Mouse (Mus musculus): ENCODE measurements around the gene Rps28.
A peak's percentile ranks its signal among the peaks of the same experiment; 100 is the strongest.

Rps28 gene

DNA sequence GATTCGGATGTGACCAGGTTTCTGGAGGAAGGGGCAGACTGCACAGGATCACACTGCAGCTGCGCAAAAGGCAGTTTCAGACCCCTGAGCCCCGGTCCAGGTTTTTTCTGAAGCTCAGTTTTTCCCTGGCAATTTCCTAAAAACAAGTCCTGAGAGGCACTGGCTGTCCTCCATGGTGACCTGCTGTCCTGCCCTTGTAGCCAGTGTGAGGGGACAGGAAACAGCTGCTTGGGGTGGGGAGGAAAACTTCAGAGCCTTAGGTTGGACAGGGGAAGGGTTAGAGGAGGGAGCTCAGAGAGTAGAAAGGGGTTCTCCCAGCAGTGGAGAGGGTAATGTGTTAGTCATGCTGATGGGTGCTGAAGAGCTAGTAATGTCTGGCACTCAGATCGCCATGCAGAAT lies 11.4 kb downstream of the Rps28 start:
- peak; percentile 63 to 80 for DNase-seq (ENCODE audit: inconsistent age in 2 of 2, low spot score in 1 of 2)

DNA sequence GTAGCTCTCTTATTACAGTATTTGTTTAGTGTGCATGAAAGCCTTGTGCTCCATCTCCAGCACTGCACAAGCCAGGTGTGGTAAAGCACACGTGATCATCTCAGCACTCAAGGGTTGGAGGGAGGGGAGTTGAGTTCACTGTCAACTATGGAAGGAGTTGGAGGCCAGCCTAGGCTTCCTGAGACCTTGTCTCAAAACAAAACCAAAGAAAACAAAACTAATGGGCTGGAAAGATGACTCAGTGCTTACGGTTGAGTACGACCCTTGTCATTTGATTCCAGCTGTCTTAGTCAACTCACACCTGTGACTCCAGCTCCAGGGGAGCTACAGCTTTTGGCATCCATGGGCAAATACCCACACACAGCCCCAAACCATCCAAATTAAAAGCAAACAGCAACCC lies 11.9 kb downstream of the Rps28 start:
- DNase-seq (ENCODE audit: inconsistent age in 2 of 2, low spot score in 1 of 2): peak; percentile 38 to 71

DNA sequence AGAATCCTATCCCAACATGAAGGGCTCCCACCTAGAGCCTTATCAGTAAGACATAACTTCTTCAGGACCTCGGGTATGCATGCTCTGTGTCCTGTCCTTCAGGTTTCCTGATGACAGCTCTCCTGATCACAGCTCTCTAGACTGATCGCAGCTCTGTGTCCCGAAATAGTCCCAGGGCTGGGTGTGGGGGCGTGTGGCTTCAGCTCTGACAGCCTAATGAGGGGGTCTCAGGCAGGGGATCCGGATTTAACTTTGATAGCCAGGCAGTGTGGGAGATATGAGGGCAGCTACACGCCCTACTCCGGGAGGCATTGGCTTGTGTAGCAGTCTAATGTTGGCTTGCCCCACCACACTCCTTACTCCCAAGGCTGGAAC lies 13.2 kb downstream of the Rps28 start:
- DNase-seq (ENCODE audit: inconsistent age in 2 of 2, low spot score in 1 of 2): peak; percentile 52 to 86

DNA sequence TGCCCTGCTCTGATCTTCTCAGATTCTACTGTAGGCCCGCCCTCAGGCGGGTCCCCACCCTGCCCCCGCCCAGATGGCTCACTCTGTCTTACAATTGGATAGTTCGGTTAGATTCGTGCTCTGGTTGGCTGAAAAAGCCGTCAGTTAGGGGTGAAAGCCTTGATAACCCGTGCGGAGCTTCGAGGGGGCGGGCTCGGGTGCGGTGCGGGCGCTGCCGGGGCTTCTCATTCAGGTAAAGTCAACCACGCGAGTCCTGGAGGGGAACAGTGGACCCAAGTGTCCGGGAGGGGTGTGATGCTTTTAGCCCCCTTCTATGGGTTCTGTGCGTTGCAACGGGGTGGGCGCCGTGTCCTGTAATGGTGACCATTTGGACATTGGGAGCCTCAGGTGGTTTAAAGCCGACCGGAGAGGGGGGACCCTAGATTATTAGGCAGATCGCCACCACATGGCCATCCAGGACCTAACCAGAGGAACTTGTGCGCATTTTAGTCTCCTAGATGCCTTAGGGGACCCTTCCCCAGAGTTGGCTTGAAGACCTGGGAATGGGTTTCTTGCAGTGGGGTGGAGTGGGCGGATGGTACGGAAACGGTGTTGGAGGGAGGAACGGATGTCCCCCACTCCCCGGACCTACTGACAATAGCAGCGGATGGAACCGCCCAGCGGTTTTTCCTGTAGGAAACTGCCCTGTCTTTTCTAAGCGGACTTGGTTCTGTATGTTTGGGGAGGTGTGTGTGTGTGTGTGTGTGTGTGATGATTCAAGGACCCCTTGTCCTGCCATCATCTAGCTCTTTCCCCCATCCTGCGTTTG lies 13.8 kb downstream of the Rps28 start, which contains the start of gene Kank3:
Kank3 (plus strand) TSS at position 186 of the 808 bp plus-strand sequence.
- peak; percentile 93 to 99 for DNase-seq (ENCODE audit: inconsistent age in 2 of 2, low spot score in 1 of 2)

DNA sequence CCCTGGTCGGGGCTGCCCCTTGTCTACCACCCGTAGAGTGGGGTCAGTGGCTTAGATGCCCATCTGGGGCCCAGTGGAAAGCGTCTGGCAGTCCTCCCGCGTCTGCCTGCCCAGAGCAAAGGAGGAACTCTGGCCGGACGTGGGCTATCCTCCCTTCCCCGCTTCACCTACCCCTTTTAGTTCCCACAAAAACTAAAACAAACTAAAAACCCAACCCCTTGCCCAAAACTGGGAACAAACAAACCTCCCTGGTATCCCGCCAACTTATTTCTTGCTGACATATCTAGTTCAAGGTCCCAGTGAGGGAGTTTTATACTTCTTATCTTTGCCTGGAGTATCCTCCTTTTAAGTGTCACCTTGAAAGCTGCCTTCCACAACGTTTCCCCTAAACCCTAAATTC lies 16.2 kb downstream of the Rps28 start:
- peak; percentile 50 to 90 for DNase-seq (ENCODE audit: inconsistent age in 2 of 2, low spot score in 1 of 2)

DNA sequence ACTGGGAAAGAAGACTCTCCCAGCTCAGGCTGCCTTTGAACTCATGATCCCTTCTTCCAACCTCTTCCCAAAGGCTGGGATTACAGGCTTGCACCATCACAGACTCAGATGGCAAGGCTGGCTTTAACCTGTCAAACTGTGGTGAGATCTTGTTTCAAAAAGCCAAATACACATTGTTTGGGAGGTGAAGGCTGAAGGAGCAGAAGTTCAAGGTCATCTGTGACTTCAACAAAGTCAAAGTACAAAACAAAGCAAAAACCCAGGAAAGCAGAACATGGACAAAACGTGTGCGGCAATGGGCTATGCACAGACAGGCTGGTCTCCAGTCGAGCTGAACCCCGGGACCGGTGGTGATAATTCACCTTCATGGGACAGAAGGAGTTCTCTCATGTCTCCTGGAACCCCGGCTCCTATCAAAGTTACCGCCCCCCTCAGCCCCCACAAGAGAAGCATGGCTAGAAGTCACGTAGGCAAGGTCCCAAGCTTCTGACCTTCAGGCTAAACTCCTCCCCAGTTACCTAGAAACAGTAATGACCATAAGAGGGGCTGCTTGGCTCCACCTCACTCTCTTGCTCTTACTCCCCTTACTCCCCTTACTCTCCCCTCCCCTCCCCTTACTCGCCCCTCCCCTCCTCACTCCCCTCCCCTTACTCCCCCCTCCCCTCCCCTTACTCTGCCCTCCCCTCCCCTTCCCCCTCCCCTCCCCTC lies 17.0 kb downstream of the Rps28 start:
- DNase-seq (ENCODE audit: inconsistent age in 2 of 2, low spot score in 1 of 2): peak; percentile 35 to 78

DNA sequence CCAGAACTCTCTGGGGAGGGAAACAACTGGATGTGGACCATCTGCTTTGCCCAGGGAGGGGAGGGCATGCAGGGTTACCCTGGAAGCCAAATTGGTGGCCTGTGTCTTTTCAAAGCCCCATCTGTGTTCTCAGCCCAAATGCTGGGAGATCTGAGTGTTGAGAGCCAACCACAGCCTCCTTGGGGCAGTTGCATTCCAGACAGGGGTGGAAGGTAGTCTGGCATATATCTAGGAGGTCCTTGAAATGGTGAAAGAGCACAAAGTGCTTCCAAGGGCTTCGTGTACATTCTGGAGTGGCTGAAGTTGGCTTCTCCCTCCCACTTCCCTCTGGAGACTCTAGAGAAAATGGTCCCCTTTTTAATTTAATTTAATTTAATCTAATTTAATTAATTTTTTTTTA lies 19.6 kb downstream of the Rps28 start:
- DNase-seq (ENCODE audit: inconsistent age in 2 of 2, low spot score in 1 of 2): no peak

DNA sequence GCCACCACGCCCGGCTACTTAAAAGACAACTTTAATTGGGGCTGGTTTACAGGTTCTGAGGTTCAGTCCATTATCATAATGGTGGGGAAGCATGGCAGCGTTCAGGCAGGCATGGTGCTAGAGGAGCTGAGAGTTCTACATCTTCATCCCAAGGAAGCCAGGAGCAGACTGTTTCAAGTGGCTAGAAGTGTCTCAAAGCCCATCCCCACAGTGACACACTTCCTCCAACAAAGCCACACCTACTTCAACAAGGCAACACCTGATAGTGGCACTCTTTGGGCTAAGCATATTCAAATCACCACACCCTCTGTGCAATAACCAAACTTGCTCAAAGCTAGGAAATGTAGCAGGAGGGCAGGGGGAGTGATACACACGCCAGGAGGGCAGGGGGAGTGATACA lies 20.2 kb downstream of the Rps28 start:
- no peak for DNase-seq (ENCODE audit: inconsistent age in 2 of 2, low spot score in 1 of 2)

DNA sequence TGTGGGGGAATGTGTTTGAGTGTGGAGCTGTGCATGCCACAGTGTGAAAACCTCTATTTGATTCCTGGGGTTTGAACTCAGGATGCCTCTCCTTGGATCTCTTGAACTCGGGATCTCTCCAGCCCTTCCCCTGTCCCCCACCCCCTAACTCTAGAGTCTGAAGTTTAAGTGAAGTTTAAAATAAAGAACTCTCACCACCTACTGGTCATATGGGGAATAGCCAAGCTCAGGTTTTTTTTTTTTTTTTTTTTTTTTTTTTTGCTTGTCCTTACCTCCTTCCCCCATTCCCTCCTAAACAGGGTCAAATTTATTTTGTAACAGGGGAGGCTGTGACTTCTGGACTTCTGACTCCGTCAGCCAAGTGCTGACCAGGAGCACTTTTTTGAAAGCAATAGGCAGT lies 22.1 kb downstream of the Rps28 start:
- peak in 1 of 2 experiments; percentile 39 for DNase-seq (ENCODE audit: inconsistent age in 2 of 2, low spot score in 1 of 2)

DNA sequence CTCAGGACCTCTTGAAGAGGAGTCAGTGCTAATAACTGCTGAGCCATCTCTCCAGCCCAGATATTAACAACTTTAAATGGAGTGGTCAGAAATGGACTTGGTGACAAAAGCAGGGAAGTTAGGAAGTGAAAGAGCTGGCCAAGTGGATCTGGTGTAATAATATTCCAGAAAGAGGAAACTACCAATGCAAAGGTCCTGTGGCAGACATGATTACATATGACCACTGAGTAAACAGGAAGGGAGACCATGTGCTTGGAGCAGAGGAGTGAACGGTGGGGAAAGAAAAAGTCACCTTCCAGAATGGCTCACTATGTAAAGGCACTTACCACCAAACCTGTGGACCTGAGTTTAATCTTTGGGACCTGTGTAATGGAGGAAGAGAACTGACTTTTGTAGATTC lies 25.1 kb downstream of the Rps28 start:
- no peak for DNase-seq (ENCODE audit: inconsistent age in 2 of 2, low spot score in 1 of 2)

DNA sequence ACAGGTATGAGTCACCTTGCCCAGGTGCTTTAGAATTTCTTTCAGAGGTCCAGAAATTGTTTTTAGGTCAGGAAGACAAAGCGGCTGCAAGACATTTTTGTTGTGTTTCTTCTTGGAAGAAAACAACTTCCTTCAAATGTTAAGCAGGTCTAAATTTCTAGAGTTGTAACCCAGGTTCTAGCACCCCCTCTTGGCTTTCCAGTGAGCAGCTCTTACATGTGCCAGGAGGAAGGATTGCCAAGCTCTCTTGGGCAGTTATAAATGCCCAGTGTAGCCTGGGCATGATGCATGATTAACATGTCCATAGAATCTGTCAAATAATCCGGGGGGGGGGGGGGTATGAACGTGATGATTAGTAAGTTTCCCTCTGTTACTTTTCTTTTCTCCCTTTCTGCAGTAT lies 26.1 kb downstream of the Rps28 start:
- peak in 1 of 2 experiments; percentile 76 for DNase-seq (ENCODE audit: inconsistent age in 2 of 2, low spot score in 1 of 2)

DNA sequence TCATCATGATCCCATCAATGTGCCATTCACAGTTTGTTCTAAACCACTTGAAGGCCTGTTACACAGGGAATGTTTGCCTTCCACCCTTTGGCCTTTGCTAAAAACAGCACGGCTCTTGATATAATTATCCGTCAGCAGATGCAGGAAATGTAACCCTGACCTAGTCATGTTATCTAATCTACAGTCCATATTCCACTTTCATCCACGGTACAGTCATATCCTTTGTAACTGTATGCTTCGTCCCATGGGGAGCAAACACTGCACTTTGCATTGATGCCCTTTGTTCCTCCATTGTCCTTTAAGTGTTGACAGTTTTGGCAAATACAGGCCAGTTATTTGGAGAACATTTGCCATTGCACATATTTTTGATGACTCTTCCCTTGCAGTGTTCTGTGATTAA lies 35.6 kb downstream of the Rps28 start:
- peak in 1 of 2 experiments; percentile 71 for DNase-seq (ENCODE audit: inconsistent age in 2 of 2, low spot score in 1 of 2)

DNA sequence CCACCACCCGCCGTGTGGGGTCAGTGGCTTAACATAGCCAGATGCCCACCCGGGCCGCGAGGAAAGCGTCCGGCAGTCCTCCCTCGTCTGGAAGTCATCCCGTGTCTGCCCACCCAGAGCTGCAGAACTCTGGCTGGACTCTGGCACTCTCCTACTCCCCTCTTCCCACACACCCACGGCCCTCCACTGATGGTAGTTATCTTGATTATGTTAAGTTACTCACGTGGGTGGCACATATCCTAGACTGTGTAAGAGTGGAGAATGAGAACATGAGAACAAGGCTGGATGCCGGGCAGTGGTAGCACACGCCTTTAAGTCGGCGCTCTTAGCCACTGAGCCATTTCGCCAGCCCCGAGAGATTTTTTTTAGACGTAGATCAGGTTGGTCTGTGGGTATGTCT lies 38.0 kb downstream of the Rps28 start:
- no peak for DNase-seq (ENCODE audit: inconsistent age in 2 of 2, low spot score in 1 of 2)

DNA sequence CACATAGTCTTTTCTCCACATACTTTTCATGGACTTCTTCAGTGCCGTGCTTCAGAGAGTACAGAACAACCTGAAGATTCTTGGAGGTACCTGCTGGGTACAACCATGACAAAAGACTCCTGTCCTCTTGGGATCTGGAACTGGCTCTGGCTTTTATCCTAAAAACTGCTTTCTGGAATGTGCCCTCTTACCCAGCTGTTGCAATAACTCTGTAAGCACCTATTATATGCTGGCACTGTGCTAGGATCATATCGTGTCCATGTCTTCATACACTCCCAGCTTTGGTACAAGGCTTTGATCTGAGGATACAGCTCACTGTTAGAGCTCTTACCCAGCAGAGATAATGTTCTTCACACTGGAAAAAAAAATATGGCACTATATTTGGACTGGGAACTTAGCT lies 39.4 kb downstream of the Rps28 start:
- peak in 1 of 2 experiments; percentile 42 for DNase-seq (ENCODE audit: inconsistent age in 2 of 2, low spot score in 1 of 2)

DNA sequence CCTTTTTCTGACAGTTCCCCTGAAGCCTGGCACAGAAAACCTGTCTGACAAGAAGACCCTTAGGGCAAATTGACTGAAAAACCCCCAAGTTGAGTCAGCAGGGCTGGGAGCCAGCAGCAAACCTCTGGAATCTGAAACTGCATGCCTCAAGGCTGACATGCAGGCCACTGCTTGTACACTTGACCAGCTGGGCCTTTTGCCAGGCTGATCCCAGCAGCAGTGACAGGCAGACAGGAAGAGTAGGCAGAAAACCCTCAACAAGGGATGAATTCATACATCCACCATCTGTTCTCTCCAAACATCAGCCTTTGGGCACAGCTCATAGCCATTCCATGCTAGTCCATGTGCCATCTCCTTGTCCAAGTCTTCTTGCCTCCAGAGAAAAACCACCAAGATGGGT lies 41.0 kb downstream of the Rps28 start:
- peak; percentile 93 to 95 for DNase-seq (ENCODE audit: inconsistent age in 2 of 2, low spot score in 1 of 2)

DNA sequence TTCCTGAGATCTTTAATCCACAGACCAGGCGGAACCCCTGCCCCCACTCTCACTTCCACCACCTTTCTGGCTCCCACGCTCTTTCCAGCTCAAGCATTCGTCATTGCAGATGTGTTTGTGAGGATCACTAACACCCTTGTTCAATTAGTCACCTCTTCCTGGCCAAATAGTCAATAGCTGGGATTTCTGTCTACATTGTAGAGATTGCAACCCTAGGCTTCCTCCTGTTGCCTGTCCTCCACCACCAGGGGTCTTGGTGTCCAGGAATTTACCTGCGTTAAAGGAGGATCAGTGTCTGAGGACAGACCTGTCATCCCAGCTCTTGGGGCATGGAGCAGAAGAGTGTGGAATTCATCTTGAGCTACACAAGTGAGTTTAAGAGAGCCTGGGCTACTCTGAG lies 42.3 kb downstream of the Rps28 start:
- DNase-seq (ENCODE audit: inconsistent age in 2 of 2, low spot score in 1 of 2): no peak

DNA sequence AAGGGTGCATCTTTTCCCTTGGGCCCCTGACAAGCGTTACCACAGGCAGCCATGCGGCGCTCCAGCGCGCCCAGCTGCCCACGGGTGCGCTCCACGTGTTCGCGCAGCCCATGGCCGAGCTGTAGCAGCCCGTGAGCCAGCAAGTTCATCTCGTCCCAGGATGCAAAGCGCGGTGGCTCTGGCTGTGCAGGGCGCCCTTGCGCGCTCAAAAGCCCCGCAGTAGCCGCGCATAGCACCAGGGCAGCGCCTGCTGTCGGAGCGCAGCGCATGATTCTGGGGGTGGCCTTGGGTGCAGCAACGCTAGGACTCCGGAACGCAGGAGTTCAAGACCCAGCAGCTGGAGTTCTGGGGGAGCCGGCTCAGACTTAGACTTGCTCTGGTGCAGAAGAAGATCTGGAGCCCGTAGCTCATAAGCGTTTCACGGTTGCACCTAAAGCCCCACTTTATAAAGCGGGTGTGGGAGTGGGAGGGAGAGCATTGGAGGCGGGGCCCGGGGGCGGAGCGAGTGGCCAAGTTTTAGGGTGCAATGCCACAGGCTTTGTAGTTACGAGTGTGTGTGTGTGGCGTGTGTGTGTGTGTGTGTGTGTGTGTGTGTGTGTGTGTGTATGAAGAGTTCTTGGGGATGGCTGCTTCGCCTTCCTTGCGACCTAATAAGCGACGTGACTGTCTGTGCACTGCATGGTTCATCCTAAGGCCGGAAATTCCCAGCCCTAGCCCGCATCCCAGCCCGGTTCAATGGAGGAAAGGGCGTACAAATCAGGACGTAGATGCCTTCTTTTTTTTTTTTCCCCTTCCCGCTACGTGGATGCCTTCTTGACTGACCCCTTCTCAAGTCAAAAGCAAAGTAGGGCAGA lies 43.0 kb downstream of the Rps28 start, which contains the start of gene Angptl4:
Angptl4 (minus strand) TSS at position 707 of the 854 bp plus-strand sequence.
- peak; percentile 89 to 94 for DNase-seq (ENCODE audit: inconsistent age in 2 of 2, low spot score in 1 of 2)

DNA sequence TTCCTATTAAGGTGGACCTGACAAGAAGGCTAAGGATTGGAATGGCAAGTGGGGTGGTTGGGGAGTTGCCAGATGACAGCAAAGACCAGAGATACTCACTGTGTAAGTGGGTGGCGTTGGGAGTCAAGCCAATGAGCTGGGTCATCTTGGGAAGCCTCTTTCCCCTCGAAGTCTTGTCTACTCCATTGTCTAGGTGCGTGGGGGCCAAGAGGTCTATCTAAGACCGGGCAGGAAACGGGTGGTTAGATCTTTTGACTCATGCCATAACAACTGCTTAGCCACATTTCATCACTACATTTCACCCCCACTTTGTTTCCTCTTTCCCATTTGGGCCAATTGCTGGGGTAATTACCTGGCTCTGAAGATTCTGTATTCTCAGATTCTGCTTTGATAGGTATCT lies 43.9 kb downstream of the Rps28 start:
- peak; percentile 63 to 76 for DNase-seq (ENCODE audit: inconsistent age in 2 of 2, low spot score in 1 of 2)

DNA sequence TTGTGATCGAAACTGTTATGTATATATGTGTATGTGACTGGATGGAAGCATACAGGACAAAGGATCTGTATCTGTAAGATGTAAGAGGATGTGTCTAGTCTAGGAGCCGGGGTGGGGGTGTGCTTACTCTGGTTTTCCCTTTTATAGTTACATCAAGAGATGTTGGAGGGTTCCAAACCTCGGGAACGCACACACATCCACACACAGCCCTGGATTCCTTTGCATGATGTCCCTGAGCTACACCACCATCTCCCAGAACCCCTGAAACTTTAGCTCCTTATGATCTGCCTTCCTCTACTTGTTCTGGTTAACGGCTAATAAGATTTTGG lies 44.4 kb downstream of the Rps28 start:
- peak in 1 of 2 experiments; percentile 58 for DNase-seq (ENCODE audit: inconsistent age in 2 of 2, low spot score in 1 of 2)

DNA sequence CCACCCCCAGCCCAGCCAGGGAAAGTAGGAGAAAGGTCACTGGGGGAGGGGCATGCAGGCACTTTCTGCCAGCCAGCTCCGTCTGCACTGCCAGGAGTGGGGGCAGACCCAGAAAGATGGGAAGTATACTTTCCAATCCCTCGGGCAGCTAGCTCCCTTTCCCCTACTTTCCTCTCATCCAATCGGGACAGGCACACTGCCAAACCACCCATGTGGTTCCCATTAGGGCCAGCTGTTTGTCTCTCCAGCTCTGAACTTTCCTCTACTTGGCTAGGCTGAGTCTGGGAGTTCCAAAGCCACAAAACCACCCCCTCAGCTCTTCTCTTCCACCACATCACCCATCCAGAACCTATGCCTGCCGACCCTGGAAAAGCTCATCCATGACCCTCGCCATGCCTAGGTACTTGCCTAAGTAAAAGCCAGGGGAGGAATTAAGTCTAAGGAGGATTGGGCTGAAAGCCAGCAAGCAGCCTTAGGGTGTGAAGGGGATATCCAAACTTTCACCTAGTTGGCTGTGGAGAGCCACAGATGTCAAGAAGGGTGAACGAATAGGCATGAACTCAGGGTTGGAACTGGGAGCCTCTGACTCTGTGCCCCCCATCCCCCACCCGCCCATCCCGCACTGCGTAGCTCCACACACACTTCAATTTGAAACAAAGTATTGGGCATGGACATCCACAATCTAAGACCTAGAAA lies 44.9 kb downstream of the Rps28 start:
- peak; percentile 92 to 96 for DNase-seq (ENCODE audit: inconsistent age in 2 of 2, low spot score in 1 of 2)

DNA sequence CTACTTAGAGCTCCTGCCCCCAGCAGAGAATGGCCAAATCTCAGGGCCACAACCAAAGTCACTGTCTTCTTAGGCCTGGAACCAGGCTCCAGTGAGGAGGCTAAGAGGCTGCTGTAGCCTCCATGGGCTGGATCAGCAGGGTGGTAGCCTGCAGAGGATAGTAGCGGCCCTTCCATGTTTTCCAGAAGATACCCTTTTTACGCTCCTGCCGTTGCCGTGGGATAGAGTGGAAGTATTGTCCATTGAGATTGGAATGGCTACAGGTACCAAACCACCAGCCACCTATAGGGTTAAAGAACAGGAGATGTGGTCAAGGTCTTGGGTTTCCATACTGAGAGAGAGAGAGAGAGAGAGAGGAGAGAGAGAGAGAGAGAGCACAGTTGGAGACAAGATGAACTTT lies 49.1 kb downstream of the Rps28 start:
- DNase-seq (ENCODE audit: inconsistent age in 2 of 2, low spot score in 1 of 2): no peak

Data from adrenal gland, adult (tissue).